Mouse (Mus musculus) large intestine, adult 2 months (tissue): ENCODE data around the gene Pf4. TPM values are rescaled to one million over a fixed set of nuclear protein-coding genes. Genes with fewer than 3 reads are reported as not detected.
"Not testable (repeated sequence)": the region's sequence is repeated elsewhere in the genome, so short reads cannot be mapped to it uniquely, and the experiment has no call there.

Experiments
- DNase-seq: peaks from one replicate; pipeline ENCODE4 v3.0.0-alpha.2; 2012; ENCODE audit warnings: low read depth, low spot score
- WGBS: fragments of 180-500 bp; shearing (Covaris S2); methylation state at CpG from one replicate; pipeline ENCODE4 v1.1.7; 2018; 5-methylcytosine and 5-hydroxymethylcytosine counted together
- polyA plus RNA-seq: library from polyadenylated mRNA; depleted of rRNA; stranded (reverse); fragments of >200 nt; gene quantifications from 2 replicates; pipeline ENCODE4 v1.2.3, GENCODE M21; 2012; rRNA removed

Pf4 gene
- polyA plus RNA-seq, 1 experiment, result 14.5 TPM

DNA sequence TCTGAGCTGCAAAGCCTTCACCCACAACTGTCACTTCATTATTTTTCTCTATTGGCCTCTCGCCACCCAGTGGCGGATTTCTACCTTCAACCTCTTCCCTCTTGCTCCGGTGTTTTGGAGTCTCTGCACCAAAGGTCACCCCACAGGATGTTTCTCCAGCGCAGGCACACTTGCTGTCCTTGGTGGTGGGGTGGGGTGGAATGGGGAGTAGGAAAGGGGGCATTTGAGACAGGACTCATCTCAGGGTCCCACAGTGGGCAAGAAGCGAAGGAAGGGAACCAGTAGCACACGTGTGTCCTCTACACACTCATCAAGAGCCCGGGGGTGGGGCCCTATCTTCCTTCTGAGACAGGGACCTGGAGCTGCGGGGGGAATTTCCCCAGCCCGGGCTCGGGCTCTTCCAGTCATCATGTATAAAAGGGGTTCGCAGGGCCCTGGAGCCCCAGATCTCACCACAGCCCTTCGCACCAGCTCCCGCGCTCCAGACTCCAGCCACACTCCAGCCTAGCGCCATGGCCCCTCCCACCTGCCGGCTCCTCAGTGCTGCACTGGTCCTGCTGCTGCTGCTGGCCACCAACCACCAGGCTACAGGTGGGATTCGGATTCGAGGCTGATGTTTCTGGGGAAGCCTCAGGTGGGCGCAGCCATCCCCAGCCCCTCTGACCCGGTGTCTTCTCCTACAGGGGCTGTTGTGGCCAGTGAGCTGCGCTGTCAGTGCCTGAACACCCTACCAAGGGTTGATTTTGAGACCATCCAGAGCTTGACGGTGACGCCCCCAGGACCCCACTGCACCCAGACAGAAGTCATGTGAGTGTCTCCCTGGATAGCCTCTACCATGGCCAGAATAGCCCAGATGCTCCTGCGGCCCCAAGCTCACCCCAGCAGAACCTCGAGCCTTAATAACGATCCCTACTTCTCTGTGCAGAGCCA, 13.7 kb downstream of the Pf4 start, which contains the start of gene Cxcl3:
Gene Cxcl3 (plus strand): TSS at position 445 of the 930 bp plus-strand sequence.
- WGBS, result 20% methylated on average over 26 of the region's 26 CpGs
- DNase-seq, result no peak

DNA sequence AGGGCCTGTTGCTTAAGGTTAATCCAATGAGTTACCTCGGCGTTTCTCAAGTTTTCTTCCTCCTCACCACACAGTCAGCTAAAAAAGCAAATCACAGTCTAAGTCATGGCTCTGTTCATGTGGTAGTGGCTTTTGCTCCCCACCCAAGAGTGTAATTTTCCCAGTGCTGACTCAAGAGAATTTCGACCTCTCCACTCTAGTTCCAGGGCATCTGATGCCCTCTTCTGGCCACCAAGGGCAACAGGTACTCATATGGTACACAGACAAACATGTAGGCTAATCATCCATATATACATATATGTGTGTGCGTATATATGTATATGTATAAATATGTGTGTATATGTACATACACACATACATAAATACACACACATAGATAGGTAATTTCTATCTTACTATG, 15.9 kb downstream of the Pf4 start:
- DNase-seq, result no peak
- WGBS, result 80% methylated on average over 4 of the region's 4 CpGs

DNA sequence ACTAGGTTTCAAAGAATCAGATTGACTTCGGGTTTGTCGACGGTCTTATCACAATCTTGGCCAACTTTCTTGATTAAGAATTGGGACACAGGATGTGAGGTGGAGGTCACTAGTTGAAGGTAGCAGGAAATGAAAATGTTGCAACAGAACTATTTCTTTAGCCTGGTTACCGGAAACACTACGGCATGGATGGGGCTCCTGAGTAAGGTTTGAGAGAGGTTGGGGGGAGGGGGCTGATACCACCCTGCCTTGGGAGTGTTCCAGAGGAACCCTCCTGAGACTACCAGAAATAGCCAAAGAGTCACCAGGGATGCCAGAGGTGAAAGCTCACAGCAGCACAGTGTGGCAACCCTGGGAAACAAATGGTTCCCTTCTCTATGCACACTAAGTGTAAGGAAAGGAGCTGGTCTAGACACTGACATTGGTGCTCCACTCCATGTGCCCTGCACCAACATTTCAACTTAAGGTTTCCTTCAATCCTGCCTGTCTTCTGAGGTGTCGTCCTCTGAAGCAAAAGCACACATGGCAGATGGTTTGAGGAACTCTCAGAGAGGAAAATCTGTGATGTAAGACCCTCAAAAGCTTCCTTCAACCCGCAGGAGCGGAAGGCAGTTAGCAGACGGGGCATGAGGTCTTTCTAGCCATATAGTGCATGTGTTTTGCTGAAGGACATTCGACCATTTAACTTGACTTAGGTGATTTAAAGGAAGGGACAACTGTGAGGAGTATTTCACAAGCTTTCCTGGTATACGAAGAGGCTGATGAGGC, 17.3 kb downstream of the Pf4 start:
- 69% methylated on average over 11 of the region's 11 CpGs for WGBS

DNA sequence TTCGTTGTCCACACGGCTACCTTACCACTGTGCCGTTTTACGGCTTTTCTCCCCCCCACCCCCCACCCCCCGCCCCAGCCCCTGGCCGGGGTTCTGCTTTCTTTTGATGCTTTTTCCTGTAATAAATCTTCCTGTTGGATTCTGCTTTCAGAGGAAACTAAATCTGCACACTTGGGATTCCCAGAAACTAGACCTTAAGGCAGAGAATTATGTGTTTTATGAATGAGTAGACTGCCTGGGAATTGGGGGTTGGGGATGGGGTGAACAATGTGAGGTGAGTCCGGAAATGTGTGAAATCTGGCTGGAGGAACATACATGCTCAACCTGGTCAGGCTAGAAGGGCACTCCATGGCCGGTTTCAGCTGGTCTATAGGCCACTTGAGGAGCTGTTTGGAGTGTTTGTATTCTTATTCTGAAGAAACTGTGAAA, 17.9 kb downstream of the Pf4 start:
- WGBS, result 43% methylated on average over 8 of the region's 8 CpGs
- DNase-seq, result no peak

More for the DNA sequence above, 17.3 kb downstream of the Pf4 start:
- DNase-seq, result no peak

DNA sequence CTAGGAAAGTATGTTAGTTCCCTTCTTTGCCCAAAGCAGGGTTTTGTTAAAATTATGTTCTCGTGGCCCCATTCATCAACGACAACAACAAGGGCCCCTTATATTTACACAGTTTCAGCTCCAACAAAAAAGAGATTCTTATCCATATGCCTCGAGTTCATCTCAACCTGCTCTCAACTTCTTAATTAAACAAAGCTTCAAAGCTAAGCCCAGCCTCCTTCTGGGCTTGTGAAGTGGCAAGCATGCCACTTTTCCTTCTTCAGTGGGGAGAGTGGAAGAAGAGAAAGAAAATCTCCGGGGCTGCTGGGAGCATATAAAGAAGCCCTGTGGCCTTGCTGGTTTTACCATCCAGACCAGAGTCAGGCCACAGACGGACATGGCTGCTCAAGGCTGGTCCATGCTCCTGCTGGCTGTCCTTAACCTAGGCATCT, 22.0 kb downstream of the Pf4 start, which contains the start of gene Cxcl15:
Gene Cxcl15 (plus strand): TSS at position 340 of the 431 bp plus-strand sequence.
- no peak for DNase-seq
- WGBS, result 29% methylated on average over 5 of the region's 5 CpGs

DNA sequence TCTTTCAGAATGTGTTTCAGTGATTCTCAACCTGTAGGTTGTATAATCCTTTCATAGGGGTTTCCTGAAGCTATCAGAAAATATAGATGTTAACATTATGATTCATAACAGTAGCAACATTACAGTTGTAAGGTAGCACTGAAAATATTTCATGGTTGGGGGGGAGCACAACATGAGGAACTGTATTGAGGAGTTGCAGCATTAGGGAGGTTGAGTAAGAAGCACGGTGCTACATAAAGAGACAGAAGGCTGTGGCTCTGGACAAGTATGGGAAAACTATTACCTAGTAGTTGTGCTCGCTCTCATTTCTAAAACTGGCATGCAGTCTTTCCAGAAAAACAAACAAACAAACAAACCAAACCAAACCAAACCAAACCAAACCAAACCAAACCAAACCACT, 23.2 kb downstream of the Pf4 start:
- DNase-seq, result not testable (repeated sequence)
- WGBS, result 95% methylated on average over 2 of the region's 2 CpGs

DNA sequence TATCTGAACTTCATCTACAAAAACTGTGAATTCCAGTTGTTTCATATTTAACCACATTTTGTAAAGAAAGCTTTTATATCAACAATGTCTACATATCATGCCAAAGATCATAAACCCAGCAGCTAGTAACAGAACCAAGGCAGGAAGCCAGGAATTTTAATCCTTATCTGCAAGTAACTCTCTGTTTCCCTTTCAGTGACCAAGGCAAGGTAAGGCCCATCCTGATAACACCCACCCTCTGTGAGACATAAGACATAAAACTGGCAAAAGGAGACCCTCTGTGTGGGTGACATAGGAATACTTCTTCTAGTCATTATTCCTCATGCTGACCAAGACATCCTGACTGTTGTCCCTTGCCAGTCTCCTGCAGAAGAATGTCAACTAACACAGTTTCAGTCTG, 32.3 kb downstream of the Pf4 start:
- no peak for DNase-seq

DNA sequence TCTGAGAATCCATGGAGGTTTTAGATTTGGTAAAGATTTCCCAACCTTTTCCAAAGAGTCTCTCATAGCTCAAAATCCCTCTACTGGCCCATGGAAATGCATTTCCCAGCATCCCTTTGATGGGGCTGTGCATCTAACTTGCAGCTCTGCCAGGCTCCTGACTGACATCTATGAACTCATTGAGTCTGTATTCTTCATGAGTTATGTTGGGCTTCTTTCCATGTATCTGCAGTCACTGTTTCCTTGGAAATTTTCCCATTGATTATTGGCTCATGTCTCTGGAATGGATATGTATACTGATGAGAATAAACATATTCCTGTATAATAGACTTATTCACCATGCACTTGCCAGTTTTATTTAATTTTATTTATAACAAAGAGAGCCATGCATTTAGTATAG, 33.8 kb downstream of the Pf4 start:
- DNase-seq, result no peak

DNA sequence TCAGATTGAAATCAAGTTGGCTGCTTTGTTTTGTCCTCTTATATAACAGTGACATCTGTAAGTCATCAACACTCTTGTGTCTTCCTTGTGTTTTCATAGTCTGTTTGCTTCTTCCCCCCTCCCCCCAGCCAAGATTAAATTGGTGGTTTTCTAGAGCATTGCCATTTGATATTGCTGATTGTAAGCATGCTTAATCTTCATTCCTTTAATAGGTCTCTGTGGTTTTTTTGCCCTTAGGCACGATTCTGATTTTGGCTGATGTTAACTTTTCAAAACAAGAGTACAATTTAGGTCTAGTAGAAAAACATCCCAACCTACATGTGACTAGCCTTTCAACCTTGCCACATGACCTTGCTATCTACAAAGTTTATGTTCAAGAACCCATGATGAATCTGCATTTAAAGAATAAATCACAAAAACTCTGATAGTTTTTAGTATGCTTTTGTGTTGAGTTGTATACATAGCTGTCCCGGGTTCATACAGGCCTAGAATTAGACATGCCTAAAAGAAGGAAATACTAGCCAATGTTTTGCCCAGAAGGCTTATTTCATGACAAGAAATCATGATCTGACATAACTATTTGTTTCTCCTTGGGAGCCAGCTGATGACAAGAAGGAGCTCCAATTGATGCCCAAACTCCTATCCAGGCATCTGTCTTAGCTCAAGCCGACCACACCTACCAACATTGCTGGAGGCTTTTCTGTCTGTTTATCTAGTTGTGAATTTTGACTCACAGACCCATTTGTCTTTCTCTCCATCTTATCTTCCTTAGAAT, 35.1 kb downstream of the Pf4 start:
- 77% methylated on average over 3 of the region's 3 CpGs for WGBS
- no peak for DNase-seq

DNA sequence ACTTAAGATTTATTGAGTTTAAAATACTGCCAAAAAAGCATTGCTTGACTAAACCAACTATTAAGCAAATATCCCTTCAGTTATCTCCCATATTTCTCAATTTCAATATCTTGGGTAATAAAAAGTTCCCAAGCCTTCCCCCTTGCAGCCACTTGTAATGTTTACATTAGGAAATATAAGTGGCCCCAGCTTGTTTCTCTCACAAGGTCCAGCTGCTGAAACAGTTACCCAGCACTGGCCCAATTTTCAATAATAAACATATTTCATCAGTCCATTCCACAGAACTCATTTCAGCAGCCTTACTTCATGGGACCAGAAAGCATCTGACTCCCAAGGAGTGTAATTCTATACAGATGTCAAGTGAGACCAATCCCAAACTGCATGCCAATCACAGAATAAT, 47.5 kb downstream of the Pf4 start:
- DNase-seq, result no peak

Other genes with a start within 250 kb of the Pf4 start
- gene 5830473C10Rik, start 211.3 kb upstream of the Pf4 start, polyA plus RNA-seq, result 0.07 TPM in 1 of 2 replicates, not detected in the other
- 6.7 and 11.8 TPM in 2 replicates for gene Rassf6, start 131.8 kb upstream of the Pf4 start, polyA plus RNA-seq
- gene Cxcl5, start 13.1 kb upstream of the Pf4 start, polyA plus RNA-seq, result 0.78 and 1.1 TPM in 2 replicates
- gene Ppbp, start 3.9 kb upstream of the Pf4 start, polyA plus RNA-seq, result 0.17 and 0.18 TPM in 2 replicates
- 0.30 TPM in 1 of 2 replicates, not detected in the other for gene Cxcl3, start 13.7 kb downstream of the Pf4 start, polyA plus RNA-seq
- 0.04 TPM in 1 of 2 replicates, not detected in the other for gene Cxcl15, start 22.1 kb downstream of the Pf4 start, polyA plus RNA-seq
- 1.3 and 2.8 TPM in 2 replicates for gene Cxcl1, start 118.8 kb downstream of the Pf4 start, polyA plus RNA-seq
- 0.50 and 1.8 TPM in 2 replicates for gene Cxcl2, start 131.4 kb downstream of the Pf4 start, polyA plus RNA-seq
- gene Mthfd2l, start 158.7 kb downstream of the Pf4 start, polyA plus RNA-seq, result 12.7 and 19.5 TPM in 2 replicates